Mouse (Mus musculus) cerebellum, adult 9-10 months (tissue): ENCODE measurements at regions not wholly inside any gene's neighbourhood (a gene's known extent, or its start where the extent isn't known, plus 50 kb on each side); places are given as distances from the start of the nearest gene placed in this dataset.
A peak's percentile ranks its signal among the peaks of the same experiment; 100 is the strongest.

ENCODE experiments used
- DNase-seq: peaks from one replicate; pipeline ENCODE4 v3.0.0; 2022

GRCm38 (mm10) chr3:116197966-116198365 lies 55.3 kb downstream of the Gpr88 start:
- no peak for DNase-seq

GRCm38 (mm10) chr3:116194701-116195100 lies 58.6 kb downstream of the Gpr88 start:
- no peak for DNase-seq

- DNase-seq: no peak
Measured at GRCm38 (mm10) chr3:116191261-116191660, 61.8 kb upstream of the Vcam1 start.

GRCm38 (mm10) chr3:116190727-116191126 lies 61.2 kb upstream of the Vcam1 start:
- peak; percentile 5 for DNase-seq

- DNase-seq: no peak
Measured at GRCm38 (mm10) chr3:116189363-116190100, 60.0 kb upstream of the Vcam1 start.

GRCm38 (mm10) chr3:116185206-116185605 lies 55.7 kb upstream of the Vcam1 start:
- no peak for DNase-seq

GRCm38 (mm10) chr3:116184443-116184842 lies 55.0 kb upstream of the Vcam1 start:
- no peak for DNase-seq

- DNase-seq: no peak
Measured at GRCm38 (mm10) chr3:116180341-116180885, 50.9 kb upstream of the Vcam1 start.
